Mouse (Mus musculus) myocyte (in vitro differentiated cells): Measurements from ENCODE around the gene Efcab9. TPM values are rescaled to one million over a fixed set of nuclear protein-coding genes. Genes with fewer than 3 reads are reported as not detected.

Experiments used
- H3K27me3 ChIP-seq: one replicate; pipeline ENCODE4 v1.6.1; 2011; ENCODE audit not compliant: control insufficient read depth, insufficient read depth, insufficient read length
- H3K36me3 ChIP-seq: one replicate; pipeline ENCODE4 v1.6.1; 2011; ENCODE audit not compliant: control insufficient read depth, insufficient read depth
- H3K4me2 ChIP-seq: one replicate; pipeline ENCODE4 v1.6.1; 2011; ENCODE audit warnings: low read depth, control low read depth
- H3K4me3 ChIP-seq: one replicate; pipeline ENCODE4 v1.5.1; 2011; ENCODE audit warnings: mild to moderate bottlenecking, control low read depth, moderate library complexity
- H3K79me2 ChIP-seq: one replicate; pipeline ENCODE4 v1.6.1; 2011; ENCODE audit not compliant: control insufficient read depth, insufficient read depth
- H3ac ChIP-seq: one replicate; pipeline ENCODE4 v1.6.1; 2011; ENCODE audit not compliant: control insufficient read depth, insufficient read length
- CEBPB ChIP-seq: IDR thresholded peaks from 2 replicates; pipeline ENCODE4 v1.6.1; 2011; ENCODE audit warnings: mild to moderate bottlenecking, moderate library complexity; ENCODE audit not compliant: poor library complexity, insufficient read depth, severe bottlenecking
- E2F4 ChIP-seq: IDR thresholded peaks from one replicate; pipeline ENCODE4 v1.6.1; 2011; ENCODE audit warnings: mild to moderate bottlenecking, control low read depth, moderate library complexity; ENCODE audit not compliant: insufficient read depth
- MAX ChIP-seq: IDR thresholded peaks from one replicate; pipeline ENCODE4 v1.6.1; 2011; ENCODE audit warnings: low read depth, mild to moderate bottlenecking, control low read depth
- MYOD1 ChIP-seq, 3 experiments: IDR thresholded peaks; one replicate each; pipeline ENCODE4 v1.6.1; 2011; ENCODE audit warnings: control low read depth in 2 of 3, low read depth in 2 of 3, mild to moderate bottlenecking in 2 of 3, moderate library complexity in 1 of 3; ENCODE audit not compliant: insufficient read length in 2 of 3, control insufficient read depth in 1 of 3
- MYOG ChIP-seq, 3 experiments: IDR thresholded peaks; one replicate each; pipeline ENCODE4 v1.6.1; 2011; ENCODE audit warnings: control low read depth in 2 of 3, low read depth in 2 of 3, mild to moderate bottlenecking in 2 of 3; ENCODE audit not compliant: insufficient read length in 2 of 3, control insufficient read depth in 1 of 3, insufficient read depth in 1 of 3
- POLR2A ChIP-seq: IDR thresholded peaks from one replicate; pipeline ENCODE4 v1.6.1; 2011; ENCODE audit warnings: low read depth, mild to moderate bottlenecking, control low read depth, moderate library complexity; ENCODE audit not compliant: insufficient read length
- POLR2AphosphoS2 ChIP-seq: IDR thresholded peaks from one replicate; pipeline ENCODE4 v1.6.1; 2011; ENCODE audit warnings: low read depth, control low read depth; ENCODE audit not compliant: insufficient read length
- REST ChIP-seq: IDR thresholded peaks from one replicate; pipeline ENCODE4 v1.6.1; 2011; ENCODE audit warnings: mild to moderate bottlenecking, control low read depth, moderate library complexity; ENCODE audit not compliant: insufficient read depth, insufficient read length
- SRF ChIP-seq: IDR thresholded peaks from one replicate; pipeline ENCODE4 v1.6.1; 2011; ENCODE audit warnings: low read depth; ENCODE audit not compliant: control insufficient read depth, insufficient read length
- TCF12 ChIP-seq: IDR thresholded peaks from one replicate; pipeline ENCODE4 v1.6.1; 2011; ENCODE audit warnings: mild to moderate bottlenecking, control low read depth; ENCODE audit not compliant: poor library complexity, insufficient read depth, severe bottlenecking
- TCF3 ChIP-seq: IDR thresholded peaks from one replicate; pipeline ENCODE4 v1.6.1; 2011; ENCODE audit warnings: low read depth, control low read depth; ENCODE audit not compliant: insufficient read length
- USF1 ChIP-seq: IDR thresholded peaks from one replicate; pipeline ENCODE4 v1.6.1; 2011; ENCODE audit warnings: low read depth, mild to moderate bottlenecking, control low read depth, moderate library complexity
- polyA plus RNA-seq: library from polyadenylated mRNA; unstranded; fragments of >200 nt; fragmentation: generic; extraction: Trizol; gene quantifications from one replicate; pipeline ENCODE4 v1.2.1, GENCODE M21; 2012; ENCODE audit warnings: missing spikeins

Efcab9 gene
- polyA plus RNA-seq, 1 experiment, result 0.08 TPM

GRCm38 (mm10) chr11:32566184-32566583 lies 34.3 kb upstream of the Efcab9 start:
- no peak for TF ChIP-seq SRF
- TF ChIP-seq TCF3, result no peak
- no peak for TF ChIP-seq CEBPB
- TF ChIP-seq MYOD1 (IDR thresholded peaks at IDR 0.05; ENCODE audit: control insufficient read depth in 1 of 3, insufficient read length in 2 of 3, low read depth in 2 of 3), result no peak
- TF ChIP-seq POLR2AphosphoS2, result no peak
- TF ChIP-seq TCF12, result no peak
- no peak for TF ChIP-seq USF1
- no peak for TF ChIP-seq POLR2A
- TF ChIP-seq MYOG (IDR thresholded peaks at IDR 0.05; ENCODE audit: control insufficient read depth in 1 of 3, insufficient read depth in 1 of 3, insufficient read length in 2 of 3, low read depth in 2 of 3), result no peak
- TF ChIP-seq REST, result no peak
- TF ChIP-seq MAX, result no peak
- no peak for TF ChIP-seq E2F4
- H3K4me2 ChIP-seq, result no peak overlapping the region
- no peaks in the 10 kb centered on the region for H3K36me3 ChIP-seq
- H3K4me3 ChIP-seq, result no peak overlapping the region
- H3K27me3 ChIP-seq, result no peaks in the 10 kb centered on the region
- peaks cover 17% of the 10 kb centered on the region for H3K79me2 ChIP-seq
- H3ac ChIP-seq, result no peak overlapping the region

GRCm38 (mm10) chr11:32565088-32565487 lies 33.2 kb upstream of the Efcab9 start:
- Histone ChIP-seq H3ac (no peak overlapping the region), H3K27me3 (no peaks in the 10 kb centered on the region), H3K79me2 (peaks cover 17% of the 10 kb centered on the region), H3K4me3 (no peak overlapping the region), H3K4me2 (peak overlapping the region; percentile 41), H3K36me3 (no peaks in the 10 kb centered on the region)
- TF ChIP-seq USF1 (no peak), POLR2A (no peak), MYOG (IDR thresholded peaks at IDR 0.05; ENCODE audit: control insufficient read depth in 1 of 3, insufficient read depth in 1 of 3, insufficient read length in 2 of 3, low read depth in 2 of 3) (peak in 1 of 3 experiments; percentile 37), MYOD1 (IDR thresholded peaks at IDR 0.05; ENCODE audit: control insufficient read depth in 1 of 3, insufficient read length in 2 of 3, low read depth in 2 of 3) (peak in 1 of 3 experiments; percentile 16), SRF (no peak), REST (no peak)

- Histone ChIP-seq H3K4me2 (peak overlapping the region; percentile 41), H3K4me3 (no peak overlapping the region), H3K36me3 (no peaks in the 10 kb centered on the region), H3K79me2 (peaks cover 17% of the 10 kb centered on the region), H3K27me3 (no peaks in the 10 kb centered on the region), H3ac (no peak overlapping the region)
- TF ChIP-seq MYOD1 (IDR thresholded peaks at IDR 0.05; ENCODE audit: control insufficient read depth in 1 of 3, insufficient read length in 2 of 3, low read depth in 2 of 3) (no peak), USF1 (no peak), POLR2A (no peak), E2F4 (no peak), MAX (no peak), REST (no peak), MYOG (IDR thresholded peaks at IDR 0.05; ENCODE audit: control insufficient read depth in 1 of 3, insufficient read depth in 1 of 3, insufficient read length in 2 of 3, low read depth in 2 of 3) (no peak)
These were observed 32.7 kb upstream of the Efcab9 start for GRCm38 (mm10) chr11:32564629-32565028.

GRCm38 (mm10) chr11:32563660-32564059 lies 31.8 kb upstream of the Efcab9 start:
- Histone ChIP-seq H3K79me2 (peaks cover 14% of the 10 kb centered on the region), H3K36me3 (no peaks in the 10 kb centered on the region), H3K27me3 (no peaks in the 10 kb centered on the region), H3K4me3 (no peak overlapping the region), H3ac (no peak overlapping the region), H3K4me2 (no peak overlapping the region)
- TF ChIP-seq POLR2A, result no peak

GRCm38 (mm10) chr11:32562706-32563105 lies 30.8 kb upstream of the Efcab9 start:
- H3K4me2 ChIP-seq, result no peak overlapping the region
- H3K27me3 ChIP-seq, result no peaks in the 10 kb centered on the region
- peaks cover 12% of the 10 kb centered on the region for H3K79me2 ChIP-seq
- H3K36me3 ChIP-seq, result peaks cover 5% of the 10 kb centered on the region
- TF ChIP-seq POLR2A (no peak), TCF12 (no peak), MAX (no peak), TCF3 (no peak)
- H3ac ChIP-seq, result no peak overlapping the region
- no peak overlapping the region for H3K4me3 ChIP-seq
